Mouse (Mus musculus): ENCODE results near the gene Slc25a42. TPM values are rescaled to one million over a fixed set of nuclear protein-coding genes. Genes with fewer than 3 reads are reported as not detected.

Slc25a42 gene
- polyA plus RNA-seq, 1 experiment from 2014 or later, result 12.2 TPM

GRCm38 (mm10) chr8:70137890-70138289 is 74.2 kb downstream of the Slc25a42 start:
- 83% methylated on average over 4 of the region's 4 CpGs for WGBS
- no peak overlapping the region for H3K27ac ChIP-seq (ENCODE audit: low read depth, low read length)
- no peak overlapping the region for H3K9ac ChIP-seq (ENCODE audit: low read depth, low read length)
- H3K9me3 ChIP-seq (ENCODE audit: control insufficient read depth), result no peaks in the 10 kb centered on the region
- TF ChIP-seq CTCF (IDR thresholded peaks at IDR 0.05; ENCODE audit: low read depth), result no peak
- no peak for ATAC-seq
- peaks cover 6% of the 10 kb centered on the region for H3K4me1 ChIP-seq (replicated peaks; ENCODE audit: control insufficient read depth, insufficient read depth, low read length)
- no peak overlapping the region for H3K4me3 ChIP-seq (ENCODE audit: low read depth, low read length)
- peaks cover 48% of the 10 kb centered on the region for H3K36me3 ChIP-seq (ENCODE audit: control insufficient read depth, insufficient read depth)
- H3K4me2 ChIP-seq (replicated peaks; ENCODE audit: low read depth), result peak overlapping the region; percentile 71
- H3K27me3 ChIP-seq (replicated peaks; ENCODE audit: control insufficient read depth, insufficient read depth, low read length), result no peaks in the 10 kb centered on the region

GRCm38 (mm10) chr8:70136591-70136990 is 75.5 kb downstream of the Slc25a42 start:
- no peak for ATAC-seq
- no peak for TF ChIP-seq CTCF (IDR thresholded peaks at IDR 0.05; ENCODE audit: low read depth)
- Histone ChIP-seq H3K27me3 (replicated peaks; ENCODE audit: control insufficient read depth, insufficient read depth, low read length) (no peaks in the 10 kb centered on the region), H3K4me2 (replicated peaks; ENCODE audit: low read depth) (no peak overlapping the region), H3K4me3 (ENCODE audit: low read depth, low read length) (no peak overlapping the region), H3K9me3 (ENCODE audit: control insufficient read depth) (no peaks in the 10 kb centered on the region), H3K36me3 (ENCODE audit: control insufficient read depth, insufficient read depth) (peaks cover 35% of the 10 kb centered on the region), H3K4me1 (replicated peaks; ENCODE audit: control insufficient read depth, insufficient read depth, low read length) (peaks cover 6% of the 10 kb centered on the region), H3K27ac (ENCODE audit: low read depth, low read length) (no peak overlapping the region), H3K9ac (ENCODE audit: low read depth, low read length) (no peak overlapping the region)
- WGBS, result 86% methylated on average over 4 of the region's 4 CpGs

- no peak overlapping the region for H3K27ac ChIP-seq (ENCODE audit: low read depth, low read length)
- H3K4me1 ChIP-seq (replicated peaks; ENCODE audit: control insufficient read depth, insufficient read depth, low read length), result no peaks in the 10 kb centered on the region
- H3K4me3 ChIP-seq (ENCODE audit: low read depth, low read length), result no peak overlapping the region
- WGBS, result 91% methylated on average over 9 of the region's 9 CpGs
- no peak overlapping the region for H3K4me2 ChIP-seq (replicated peaks; ENCODE audit: low read depth)
- no peak overlapping the region for H3K9ac ChIP-seq (ENCODE audit: low read depth, low read length)
- no peaks in the 10 kb centered on the region for H3K9me3 ChIP-seq (ENCODE audit: control insufficient read depth)
- no peak for ATAC-seq
- peaks cover 34% of the 10 kb centered on the region for H3K36me3 ChIP-seq (ENCODE audit: control insufficient read depth, insufficient read depth)
- H3K27me3 ChIP-seq (replicated peaks; ENCODE audit: control insufficient read depth, insufficient read depth, low read length), result no peaks in the 10 kb centered on the region
- no peak for TF ChIP-seq CTCF (IDR thresholded peaks at IDR 0.05; ENCODE audit: low read depth)
These were observed 77.2 kb downstream of the Slc25a42 start for GRCm38 (mm10) chr8:70134931-70135330.

Other genes starting within 250 kb of the Slc25a42 start
- 42.6 and 43.3 TPM in 2 replicates for gene Gatad2a, start 215.9 kb downstream of the Slc25a42 start, polyA plus RNA-seq (2015; fragmentation: Nextera tagmentation; extraction: Ambion mirVana)
- 23.6 and 26.3 TPM in 2 replicates for gene Mau2, start 169.6 kb downstream of the Slc25a42 start, polyA plus RNA-seq (2015; fragmentation: Nextera tagmentation; extraction: Ambion mirVana)
- gene Sugp1, start 169.5 kb downstream of the Slc25a42 start, polyA plus RNA-seq (2015; fragmentation: Nextera tagmentation; extraction: Ambion mirVana), result 17.7 and 18.4 TPM in 2 replicates
- 305 and 315 TPM in 2 replicates for gene Tm6sf2, start 139.4 kb downstream of the Slc25a42 start, polyA plus RNA-seq (2015; fragmentation: Nextera tagmentation; extraction: Ambion mirVana)
- gene Hapln4, start 128.8 kb downstream of the Slc25a42 start, polyA plus RNA-seq (2015; fragmentation: Nextera tagmentation; extraction: Ambion mirVana), result not detected in 2 replicates
- 0.31 and 0.39 TPM in 2 replicates for gene Ncan, start 91.4 kb downstream of the Slc25a42 start, polyA plus RNA-seq (2015; fragmentation: Nextera tagmentation; extraction: Ambion mirVana)
- 44.0 and 44.1 TPM in 2 replicates for gene Nr2c2ap, start 81.0 kb downstream of the Slc25a42 start, polyA plus RNA-seq (2015; fragmentation: Nextera tagmentation; extraction: Ambion mirVana)
- gene Rfxank, start 73.2 kb downstream of the Slc25a42 start, polyA plus RNA-seq (2015; fragmentation: Nextera tagmentation; extraction: Ambion mirVana), result 11.1 and 11.2 TPM in 2 replicates
- gene Borcs8, start 72.8 kb downstream of the Slc25a42 start, polyA plus RNA-seq (2015; fragmentation: Nextera tagmentation; extraction: Ambion mirVana), result 29.2 and 32.5 TPM in 2 replicates
- gene Mef2b, start 72.6 kb downstream of the Slc25a42 start, polyA plus RNA-seq (2015; fragmentation: Nextera tagmentation; extraction: Ambion mirVana), result 0.12 TPM in 1 of 2 replicates, not detected in the other
- gene Tmem161a, start 39.9 kb downstream of the Slc25a42 start, polyA plus RNA-seq (2015; fragmentation: Nextera tagmentation; extraction: Ambion mirVana), result 40.0 and 42.0 TPM in 2 replicates
- 8.0 and 11.5 TPM in 2 replicates for gene Sugp2, start 21.9 kb upstream of the Slc25a42 start, polyA plus RNA-seq (2015; fragmentation: Nextera tagmentation; extraction: Ambion mirVana)
- gene Armc6, start 22.2 kb upstream of the Slc25a42 start, polyA plus RNA-seq (2015; fragmentation: Nextera tagmentation; extraction: Ambion mirVana), result 10.0 and 11.2 TPM in 2 replicates
- 18.5 and 18.7 TPM in 2 replicates for gene Homer3, start 70.5 kb upstream of the Slc25a42 start, polyA plus RNA-seq (2015; fragmentation: Nextera tagmentation; extraction: Ambion mirVana)
- gene Ddx49, start 90.2 kb upstream of the Slc25a42 start, polyA plus RNA-seq (2015; fragmentation: Nextera tagmentation; extraction: Ambion mirVana), result 32.9 and 34.5 TPM in 2 replicates
- gene Cope, start 90.2 kb upstream of the Slc25a42 start, polyA plus RNA-seq (2015; fragmentation: Nextera tagmentation; extraction: Ambion mirVana), result 338 and 383 TPM in 2 replicates
- 1.3 and 1.7 TPM in 2 replicates for gene Cers1, start 103.5 kb upstream of the Slc25a42 start, polyA plus RNA-seq (2015; fragmentation: Nextera tagmentation; extraction: Ambion mirVana)
- 0.38 TPM in 1 of 2 replicates, not detected in the other for gene Gdf1, start 117.5 kb upstream of the Slc25a42 start, polyA plus RNA-seq (2015; fragmentation: Nextera tagmentation; extraction: Ambion mirVana)
- 9.7 and 10.1 TPM in 2 replicates for gene Upf1, start 141.0 kb upstream of the Slc25a42 start, polyA plus RNA-seq (2015; fragmentation: Nextera tagmentation; extraction: Ambion mirVana)
- gene Comp, start 161.3 kb upstream of the Slc25a42 start, polyA plus RNA-seq (2015; fragmentation: Nextera tagmentation; extraction: Ambion mirVana), result 0.25 and 0.41 TPM in 2 replicates
- 8.1 and 9.2 TPM in 2 replicates for gene Crtc1, start 227.3 kb upstream of the Slc25a42 start, polyA plus RNA-seq (2015; fragmentation: Nextera tagmentation; extraction: Ambion mirVana)